8 mouse cellular contexts compared by ENCODE assay signal in the genomic region with DNA sequence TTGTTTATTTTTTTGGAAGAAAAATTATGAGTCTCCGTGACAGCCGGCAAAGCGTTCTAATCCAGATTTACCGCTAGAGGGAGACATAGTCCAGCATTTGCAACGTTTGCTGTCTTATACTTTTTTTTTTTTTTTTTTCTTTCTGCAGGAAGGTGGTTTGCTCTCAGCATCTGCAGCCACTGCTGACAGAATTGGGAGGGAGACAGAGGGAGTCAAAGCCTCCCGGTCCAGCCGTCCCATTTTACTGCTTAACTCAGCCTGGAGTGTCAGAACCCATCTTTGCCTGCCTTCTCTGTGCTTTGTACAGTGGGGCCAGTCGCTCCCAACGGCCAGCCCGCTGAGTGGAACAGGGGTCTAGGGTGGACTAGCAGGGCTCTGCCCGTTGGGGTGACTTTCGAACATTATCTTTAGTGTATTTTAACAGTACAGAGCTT. TPM values are rescaled to one million over a fixed set of nuclear protein-coding genes. Genes with fewer than 3 reads are reported as not detected.
DNase-seq lines count a peak whose midpoint lies in the region; ATAC-seq and TF ChIP-seq lines count a peak whose summit lies in the region.

A gene (plus strand): TSS at position 121 of the 434 bp plus-strand sequence.

- peak; percentile 27 for DNase-seq in 3134 (ENCODE audit: extremely low read depth, insufficient read length, low spot score)
- peak; percentile 8 for DNase-seq in T-cell, adult 2 months (ENCODE audit: low spot score)
- peak; percentile 89 for DNase-seq in embryo, embryonic 10.5 days (ENCODE audit: low spot score)
- peak; percentile 27 to 65 for DNase-seq in heart, adult 18-20 months
- DNase-seq in kidney, adult 2 months = peak; percentile 52
- peak; percentile 92 for DNase-seq in midbrain, postnatal 0 days (ENCODE audit: low spot score)

- peaks cover 14% of the 10 kb centered on the region for H3K27me3 ChIP-seq in kidney, adult 2 months (replicated peaks; ENCODE audit: control insufficient read depth, insufficient read depth, low read length)
- H3K27me3 ChIP-seq in limb, embryonic 15.5 days = peaks cover 33% of the 10 kb centered on the region
- no peaks in the 10 kb centered on the region for H3K27me3 ChIP-seq in midbrain, postnatal 0 days (ENCODE audit: insufficient read depth, low read length)
- peaks cover 5% of the 10 kb centered on the region; the same call in 1 of the 2 replicates for H3K27me3 ChIP-seq in testis, adult 2 months (ENCODE audit: control insufficient read depth, insufficient read depth, low read length)

- under 1% methylated on average over 12 of the region's 12 CpGs for WGBS in kidney, adult 2 months
- under 1% methylated on average over 12 of the region's 12 CpGs for WGBS in limb, embryonic 15.5 days
- WGBS in midbrain, postnatal 0 days = under 1% methylated on average over 12 of the region's 12 CpGs

- H3K4me1 ChIP-seq in kidney, adult 2 months (ENCODE audit: control insufficient read depth, insufficient read depth, low read length) = peaks cover 3% of the 10 kb centered on the region; the same call in 1 of the 2 replicates
- H3K4me1 ChIP-seq in limb, embryonic 15.5 days = peaks cover 23% of the 10 kb centered on the region
- no peaks in the 10 kb centered on the region; the same call in 1 of the 2 replicates for H3K4me1 ChIP-seq in midbrain, postnatal 0 days (ENCODE audit: insufficient read depth, low read length)
- H3K4me1 ChIP-seq in testis, adult 2 months (ENCODE audit: control insufficient read depth, insufficient read depth, low read length) = peaks cover 16% of the 10 kb centered on the region

- peak within 1 kb of the TSS; percentile 33 for H3K4me3 ChIP-seq in kidney, adult 2 months (ENCODE audit: insufficient read depth, low read depth, low read length)
- peak within 1 kb of the TSS; percentile 57 for H3K4me3 ChIP-seq in limb, embryonic 15.5 days
- H3K4me3 ChIP-seq in midbrain, postnatal 0 days (ENCODE audit: low read depth, low read length) = peak within 1 kb of the TSS; percentile 72
- peak within 1 kb of the TSS; percentile 19 for H3K4me3 ChIP-seq in testis, adult 2 months (ENCODE audit: control insufficient read depth, low read depth, low read length)

- no peaks in the 10 kb centered on the region for H3K9me3 ChIP-seq in limb, embryonic 15.5 days
- no peaks in the 10 kb centered on the region for H3K9me3 ChIP-seq in midbrain, postnatal 0 days (ENCODE audit: low read length)

- peak; percentile 50 for TF ChIP-seq CTCF in kidney, adult 2 months (conservative IDR thresholded peaks at IDR 0.05; ENCODE audit: insufficient read depth, insufficient read length, low read depth, low read length)
- peak; percentile 89 for TF ChIP-seq CTCF in midbrain, postnatal 0 days (IDR thresholded peaks at IDR 0.05)
- no peak for TF ChIP-seq CTCF in testis, adult 2 months (IDR thresholded peaks at IDR 0.05; ENCODE audit: control insufficient read depth, insufficient read depth, insufficient replicate concordance, low read depth, low read length)

- no peaks in the 10 kb centered on the region for H3K36me3 ChIP-seq in kidney, adult 2 months (ENCODE audit: control insufficient read depth, insufficient read depth, low read length)
- no peaks in the 10 kb centered on the region for H3K36me3 ChIP-seq in limb, embryonic 15.5 days
- H3K36me3 ChIP-seq in midbrain, postnatal 0 days (ENCODE audit: insufficient read depth, low read length) = no peaks in the 10 kb centered on the region
- H3K36me3 ChIP-seq in testis, adult 2 months (ENCODE audit: control insufficient read depth, insufficient read depth, low read length) = no peaks in the 10 kb centered on the region

- H3K27ac ChIP-seq in kidney, adult 2 months (ENCODE audit: insufficient read depth, low read depth, low read length) = no peak within 1 kb of the TSS
- H3K27ac ChIP-seq in limb, embryonic 15.5 days = peak within 1 kb of the TSS; percentile 17; the same call in 1 of the 2 replicates
- H3K27ac ChIP-seq in midbrain, postnatal 0 days (ENCODE audit: low read depth, low read length) = peak within 1 kb of the TSS; percentile 69
- no peak within 1 kb of the TSS for H3K27ac ChIP-seq in testis, adult 2 months (ENCODE audit: control insufficient read depth, insufficient read depth, low read depth, low read length)

- ATAC-seq in limb, embryonic 15.5 days (ENCODE audit: insufficient number of reproducible peaks, low FRiP score, low TSS enrichment, low read depth) = 0 out of 2 replicates have a peak, but pooled peaks have one; percentile 41
- ATAC-seq in midbrain, postnatal 0 days (ENCODE audit: low FRiP score) = peak; percentile 62; the same call in 1 of the 2 replicates

- H3K4me2 ChIP-seq in limb, embryonic 15.5 days = peak within 1 kb of the TSS; percentile 98
- H3K4me2 ChIP-seq in midbrain, postnatal 0 days (ENCODE audit: low read depth, low read length, poor library complexity, severe bottlenecking) = peak within 1 kb of the TSS; percentile 72

- TF ChIP-seq POLR2A in kidney, adult 2 months (IDR thresholded peaks at IDR 0.05; ENCODE audit: low read depth, low read length) = no peak
- TF ChIP-seq POLR2A in testis, adult 2 months (IDR thresholded peaks at IDR 0.05; ENCODE audit: control insufficient read depth, low read depth, low read length) = no peak

- H3K9ac ChIP-seq in limb, embryonic 15.5 days = peak within 1 kb of the TSS; percentile 32
- peak within 1 kb of the TSS; percentile 59 for H3K9ac ChIP-seq in midbrain, postnatal 0 days (replicated peaks; ENCODE audit: low read length, poor library complexity, severe bottlenecking)

RNA-seq across cellular contexts. Expression of the gene that starts here (rescaled TPM):
- not detected for total RNA-seq in heart, adult 18-20 months (2021)
- polyA plus RNA-seq in kidney, adult 2 months (2012; rRNA removed) = 0.06 TPM in 1 of 2 replicates, not detected in the other
- polyA plus RNA-seq in limb, embryonic 15.5 days (2015; fragmentation: Nextera tagmentation; extraction: Ambion mirVana) = 1.7 and 2.9 TPM in 2 replicates
- total RNA-seq in midbrain, postnatal 0 days (2014; rRNA removed) = 146 and 167 TPM in 2 replicates
- 68.3 and 70.8 TPM in 2 replicates for polyA plus RNA-seq in midbrain, postnatal 0 days (2015; fragmentation: Nextera tagmentation; extraction: Ambion mirVana)
- polyA plus RNA-seq in testis, adult 2 months (2012; rRNA removed) = 0.59 and 0.78 TPM in 2 replicates

Comparison
In these comparisons a context has a peak if more than half of its experiments do, and no peak if none do; other contexts are left out.
1. RNA of the gene that starts here (total RNA-seq): 146 to 167 TPM in midbrain, postnatal 0 days; not detected in heart, adult 18-20 months; every median in the first group is over 100 times any median in the second.
2. RNA of the gene that starts here (polyA plus RNA-seq): 68.3 to 70.8 TPM in midbrain, postnatal 0 days; 1.7 to 2.9 TPM in limb, embryonic 15.5 days, 0.59 to 0.78 TPM in testis, adult 2 months and 0.06 TPM in kidney, adult 2 months; every median in the first group is over 10 times any median in the second.
3. Peak in DNase-seq in heart, adult 18-20 months; RNA of the gene not detected or under 1 TPM.
4. Peak in DNase-seq and H3K4me3 ChIP-seq in kidney, adult 2 months; RNA of the gene not detected or under 1 TPM.
5. DNase-seq: peak in every context shown above with its lines; median percentile 92 in midbrain, postnatal 0 days; 89 in embryo, embryonic 10.5 days; 52 in kidney, adult 2 months; 46 in heart, adult 18-20 months; 27 in 3134; 8 in T-cell, adult 2 months.
6. H3K27ac ChIP-seq: peak in limb, embryonic 15.5 days (single experiment) and midbrain, postnatal 0 days (single experiment); none in kidney, adult 2 months (single experiment) and testis, adult 2 months (single experiment).
7. H3K4me3 ChIP-seq: peak in every context shown above with its lines; median percentile 72 in midbrain, postnatal 0 days; 57 in limb, embryonic 15.5 days; 33 in kidney, adult 2 months; 19 in testis, adult 2 months.